Mouse (Mus musculus): ENCODE measurements at regions not wholly inside any gene's neighbourhood (a gene's known extent, or its start where the extent isn't known, plus 50 kb on each side); places are given as distances from the start of the nearest gene placed in this dataset.

DNA sequence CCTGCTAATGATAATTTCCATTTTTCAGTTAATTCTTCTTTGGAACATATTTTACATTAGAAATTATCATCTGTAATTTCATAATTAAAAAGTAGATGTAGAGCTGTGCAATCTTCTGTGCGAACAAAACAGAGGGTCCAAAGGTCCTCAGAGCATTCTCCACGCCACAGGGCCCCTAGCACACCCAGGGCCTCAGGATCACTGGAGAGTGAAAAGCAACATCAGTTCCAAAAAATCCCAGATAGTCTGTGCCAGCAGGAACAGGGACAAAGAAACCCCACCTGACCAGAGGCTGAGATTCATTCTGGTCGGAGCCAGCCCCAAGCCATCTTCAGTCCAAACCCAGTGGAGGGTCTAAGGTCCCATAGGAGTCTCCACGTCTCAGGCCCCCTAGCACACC, 684.7 kb upstream of the Vwc2 start:
- DNase-seq (ENCODE audit: low spot score), result no peak

DNA sequence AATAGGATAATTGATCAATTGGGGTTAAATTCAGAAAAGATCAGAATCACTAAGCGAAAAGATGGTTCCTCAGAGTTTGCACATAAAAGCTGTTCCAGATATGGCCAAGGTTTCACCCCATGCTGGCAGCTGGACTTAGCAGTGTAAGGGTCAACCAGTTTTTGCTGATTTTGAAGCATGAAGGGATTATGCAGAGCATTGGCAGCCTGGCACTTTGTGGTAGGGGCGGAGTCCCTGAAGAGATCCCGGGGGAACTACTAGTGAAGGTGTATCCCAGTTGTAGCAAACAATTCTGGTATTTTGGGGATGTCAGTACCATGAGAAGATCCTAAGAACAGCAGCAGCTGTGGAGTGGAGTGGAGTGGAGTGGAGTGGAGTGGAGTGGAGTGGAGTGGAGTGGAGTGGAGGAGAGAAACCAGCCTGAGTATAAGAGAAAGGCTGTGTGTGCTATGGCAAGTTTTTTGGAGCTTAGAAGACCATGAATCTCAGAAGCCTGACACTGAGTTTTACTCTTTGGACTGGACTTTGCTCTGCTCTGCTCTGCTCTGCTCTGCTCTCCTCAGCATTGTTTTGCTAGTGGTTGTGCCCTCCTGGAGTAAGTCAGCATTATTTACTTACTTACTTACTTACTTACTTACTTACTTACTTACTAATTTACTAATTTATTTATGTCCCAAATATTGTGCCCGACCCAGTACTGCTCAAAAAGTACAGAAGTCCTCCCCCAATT, 636.5 kb upstream of the Vwc2 start:
- DNase-seq (ENCODE audit: low spot score), result no peak

DNA sequence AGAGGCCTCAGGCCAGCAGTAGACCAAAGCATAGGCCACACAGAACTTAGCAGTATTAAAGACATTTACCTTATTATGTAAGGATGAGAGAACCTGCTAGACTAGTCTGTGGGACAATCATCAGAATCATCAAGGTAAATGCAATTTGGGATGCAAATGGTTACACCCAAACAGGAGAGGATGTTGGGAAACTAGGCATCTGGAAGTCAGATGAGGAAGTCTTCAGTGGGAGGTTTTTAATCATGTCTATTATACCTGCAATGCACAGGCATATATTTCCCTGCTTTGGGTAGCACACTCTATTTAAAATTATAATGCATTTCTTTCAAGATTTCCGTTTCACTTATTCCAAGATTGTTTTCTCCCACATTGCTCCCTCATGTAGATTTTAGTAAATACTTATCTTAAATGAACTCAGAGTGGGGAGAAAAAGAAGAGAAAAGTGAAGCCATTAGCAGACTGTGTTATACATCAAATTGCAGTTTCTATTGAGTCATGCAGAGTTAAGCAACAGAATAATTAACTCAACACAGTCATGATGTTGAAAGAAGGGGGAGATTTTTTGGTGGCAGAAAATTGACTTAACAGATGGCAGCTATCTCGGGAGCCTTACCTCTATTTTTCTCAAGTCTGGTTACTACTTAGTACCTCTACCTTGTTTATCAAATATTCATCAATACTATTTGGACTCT, 632.9 kb upstream of the Vwc2 start:
- no peak for DNase-seq (ENCODE audit: low spot score)

DNA sequence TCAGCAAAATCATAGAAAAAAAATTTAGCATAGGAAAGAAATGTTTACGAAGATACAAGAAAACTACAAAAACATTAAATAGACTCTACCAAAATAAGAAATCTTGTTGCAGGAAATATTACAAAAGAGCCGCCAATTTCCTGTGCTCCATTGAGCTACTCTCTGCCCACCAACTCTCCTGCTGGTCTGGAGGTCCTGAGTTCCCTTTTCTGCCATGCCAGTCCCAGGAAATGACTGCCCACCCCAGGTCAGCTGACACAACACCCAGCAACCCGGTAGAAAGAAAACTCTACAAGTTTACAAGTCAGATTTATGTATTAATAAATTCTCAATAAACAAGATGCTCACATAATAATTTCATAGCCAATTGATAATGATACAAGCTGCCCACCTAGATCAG, 630.0 kb upstream of the Vwc2 start:
- DNase-seq (ENCODE audit: low spot score), result no peak

GRCm38 (mm10) chr11:10497399-10497798, 616.6 kb upstream of the Vwc2 start:
- DNase-seq (ENCODE audit: low spot score), result peak; percentile 2

- no peak for DNase-seq (ENCODE audit: low spot score)
These were observed 602.8 kb upstream of the Vwc2 start for GRCm38 (mm10) chr11:10511241-10511640.
